Mouse (Mus musculus): ENCODE results near the gene Scube3.
A peak's percentile ranks its signal among the peaks of the same experiment; 100 is the strongest.

The Scube3 gene

GRCm38 (mm10) chr17:28131156-28131555 is 10.8 kb upstream of the Scube3 start:
- no peak for DNase-seq (ENCODE audit: low read depth, low spot score)

- DNase-seq (ENCODE audit: low read depth, low spot score): no peak
Observed at GRCm38 (mm10) chr17:28133193-28133592, 8.7 kb upstream of the Scube3 start.

GRCm38 (mm10) chr17:28135496-28135895 is 6.4 kb upstream of the Scube3 start:
- no peak for DNase-seq (ENCODE audit: low read depth, low spot score)

- no peak for DNase-seq (ENCODE audit: low read depth, low spot score)
Observed at GRCm38 (mm10) chr17:28136266-28136665, 5.7 kb upstream of the Scube3 start.

GRCm38 (mm10) chr17:28138013-28138412 is 3.9 kb upstream of the Scube3 start:
- DNase-seq (ENCODE audit: low read depth, low spot score): no peak

- DNase-seq (ENCODE audit: low read depth, low spot score): no peak
Observed at GRCm38 (mm10) chr17:28138685-28139084, 3.3 kb upstream of the Scube3 start.

- no peak for DNase-seq (ENCODE audit: low read depth, low spot score)
Observed at GRCm38 (mm10) chr17:28140431-28141204, 1.3 kb upstream of the Scube3 start.

GRCm38 (mm10) chr17:28141205-28141650 is 713 bp upstream of the Scube3 start:
- DNase-seq (ENCODE audit: low read depth, low spot score): no peak

GRCm38 (mm10) chr17:28142700-28143610 is 1.0 kb downstream of the Scube3 start:
- DNase-seq (ENCODE audit: low read depth, low spot score): no peak

GRCm38 (mm10) chr17:28143751-28144150 is 1.8 kb downstream of the Scube3 start:
- peak; percentile 43 for DNase-seq (ENCODE audit: low read depth, low spot score)

- DNase-seq (ENCODE audit: low read depth, low spot score): no peak
Observed at GRCm38 (mm10) chr17:28144241-28144640, 2.3 kb downstream of the Scube3 start.

GRCm38 (mm10) chr17:28148288-28148687 is 6.3 kb downstream of the Scube3 start:
- no peak for DNase-seq (ENCODE audit: low read depth, low spot score)

- DNase-seq (ENCODE audit: low read depth, low spot score): no peak
Observed at GRCm38 (mm10) chr17:28149734-28150133, 7.8 kb downstream of the Scube3 start.

- DNase-seq (ENCODE audit: low read depth, low spot score): no peak
Observed at GRCm38 (mm10) chr17:28150456-28150855, 8.5 kb downstream of the Scube3 start.

GRCm38 (mm10) chr17:28153095-28153494 is 11.2 kb downstream of the Scube3 start:
- DNase-seq (ENCODE audit: low read depth, low spot score): no peak

GRCm38 (mm10) chr17:28154970-28155369 is 13.0 kb downstream of the Scube3 start:
- no peak for DNase-seq (ENCODE audit: low read depth, low spot score)

- no peak for DNase-seq (ENCODE audit: low read depth, low spot score)
Observed at GRCm38 (mm10) chr17:28160361-28160760, 18.4 kb downstream of the Scube3 start.

GRCm38 (mm10) chr17:28161310-28161881 is 19.5 kb downstream of the Scube3 start:
- no peak for DNase-seq (ENCODE audit: low read depth, low spot score)

GRCm38 (mm10) chr17:28163666-28164065 is 21.7 kb downstream of the Scube3 start:
- DNase-seq (ENCODE audit: low read depth, low spot score): peak; percentile 68

- DNase-seq (ENCODE audit: low read depth, low spot score): no peak
Observed at GRCm38 (mm10) chr17:28170460-28171305, 28.7 kb downstream of the Scube3 start.

GRCm38 (mm10) chr17:28172690-28173089 is 30.7 kb downstream of the Scube3 start:
- DNase-seq (ENCODE audit: low read depth, low spot score): no peak
